In the genomic region with DNA sequence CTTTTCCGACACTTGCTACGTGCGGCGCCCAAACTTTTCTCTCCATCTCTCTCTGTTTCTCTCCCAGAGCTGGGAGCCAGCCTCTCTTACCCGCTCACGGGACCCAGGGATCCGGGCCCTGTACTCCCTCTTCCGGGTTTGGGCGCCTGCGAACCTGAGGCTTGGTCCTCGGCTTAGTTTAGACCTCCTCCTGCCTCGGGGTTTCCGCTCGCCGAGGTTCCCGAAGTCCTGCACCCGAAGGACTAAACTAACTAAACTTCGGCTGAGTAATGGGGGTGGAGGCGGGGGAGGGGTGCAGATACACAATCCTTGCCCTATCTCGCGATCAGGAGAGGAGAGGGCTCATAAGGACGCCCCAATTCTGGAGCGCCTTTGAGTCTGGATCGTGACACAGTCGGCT, we compare ENCODE assay signal across 8 mouse cellular contexts. TPM values are rescaled to one million over a fixed set of nuclear protein-coding genes. Genes with fewer than 3 reads are reported as not detected.
DNase-seq lines count a peak whose midpoint lies in the region; ATAC-seq and TF ChIP-seq lines count a peak whose summit lies in the region.

A gene (minus strand): TSS at position 223 of the 400 bp plus-strand sequence.

- peak within 1 kb of the TSS; percentile 87 for H3K27ac ChIP-seq in left cerebral cortex, adult 2 months
- no peak within 1 kb of the TSS for H3K27ac ChIP-seq in embryonic facial prominence, embryonic 14.5 days (replicated peaks; ENCODE audit: low read depth, low read length)
- H3K27ac ChIP-seq in liver, embryonic 11.5 days (ENCODE audit: low read depth, low read length), result peak within 1 kb of the TSS; percentile 52

- ATAC-seq in embryonic facial prominence, embryonic 14.5 days (ENCODE audit: low read depth), result no peak
- no peak for ATAC-seq in liver, embryonic 11.5 days (replicated peaks; ENCODE audit: low FRiP score)
- no peak for ATAC-seq in CD4-positive, CD25-positive, alpha-beta regulatory T cell, adult 4 months
- ATAC-seq in inflammation-experienced regulatory T-cells, adult 6 months, result no peak

- no peak for TF ChIP-seq CTCF in left cerebral cortex, adult 2 months (IDR thresholded peaks at IDR 0.05)

- H3K9me3 ChIP-seq in embryonic facial prominence, embryonic 14.5 days (ENCODE audit: control insufficient read depth, low read length), result no peaks in the 10 kb centered on the region
- H3K9me3 ChIP-seq in liver, embryonic 11.5 days (ENCODE audit: control insufficient read depth, low read length), result no peaks in the 10 kb centered on the region

- DNase-seq in left cerebral cortex, adult 2 months (ENCODE audit: extremely low spot score in 1 of 2, low spot score in 2 of 2), result no peak
- DNase-seq in left cerebral cortex, adult 11 months (ENCODE audit: low spot score), result no peak
- DNase-seq in embryonic facial prominence, embryonic 14.5 days (ENCODE audit: low spot score), result no peak
- DNase-seq in kidney, adult 18-20 months, result peak; percentile 71
- DNase-seq in liver, embryonic 11.5 days (ENCODE audit: low spot score), result peak; percentile 49
- DNase-seq in thymus, postnatal 0 days (ENCODE audit: low spot score), result no peak

- intact Hi-C loops in left cerebral cortex, adult 2 months (cut with DNase I), result loop anchor here (2.0 to 5.0 kb wide), 5 partner anchors 37 to 743 kb away; no protein-coding TSS in a partner anchor

- 0% methylated on average over 22 of the region's 25 CpGs for WGBS in embryonic facial prominence, embryonic 14.5 days
- under 1% methylated on average over 25 of the region's 25 CpGs for WGBS in liver, embryonic 11.5 days

- H3K4me2 ChIP-seq in embryonic facial prominence, embryonic 14.5 days (ENCODE audit: low read depth, low read length), result peak within 1 kb of the TSS; percentile 86
- H3K4me2 ChIP-seq in liver, embryonic 11.5 days, result peak within 1 kb of the TSS; percentile 69

- peak within 1 kb of the TSS; percentile 52 for H3K4me3 ChIP-seq in left cerebral cortex, adult 2 months
- peak within 1 kb of the TSS; percentile 50 for H3K4me3 ChIP-seq in embryonic facial prominence, embryonic 14.5 days (ENCODE audit: low read depth, low read length)
- peak within 1 kb of the TSS; percentile 56 for H3K4me3 ChIP-seq in liver, embryonic 11.5 days (ENCODE audit: low read depth, low read length)

- no peaks in the 10 kb centered on the region for H3K4me1 ChIP-seq in embryonic facial prominence, embryonic 14.5 days (ENCODE audit: control insufficient read depth, insufficient read depth, low read length)
- H3K4me1 ChIP-seq in liver, embryonic 11.5 days (replicated peaks; ENCODE audit: control insufficient read depth, insufficient read depth, low read length), result no peaks in the 10 kb centered on the region; the same call in none of the 2 replicates

- H3K9ac ChIP-seq in embryonic facial prominence, embryonic 14.5 days (ENCODE audit: low read depth, low read length), result peak within 1 kb of the TSS; percentile 70
- peak within 1 kb of the TSS; percentile 20; the same call in 1 of the 2 replicates for H3K9ac ChIP-seq in liver, embryonic 11.5 days (ENCODE audit: low read depth, low read length)

- peaks cover 96% of the 10 kb centered on the region for H3K27me3 ChIP-seq in embryonic facial prominence, embryonic 14.5 days (replicated peaks; ENCODE audit: control insufficient read depth, insufficient read depth, low read length)
- H3K27me3 ChIP-seq in liver, embryonic 11.5 days (replicated peaks; ENCODE audit: control insufficient read depth, insufficient read depth, low read length), result peaks cover 98% of the 10 kb centered on the region

- no peaks in the 10 kb centered on the region for H3K36me3 ChIP-seq in embryonic facial prominence, embryonic 14.5 days (ENCODE audit: control insufficient read depth, insufficient read depth, low read length)
- no peaks in the 10 kb centered on the region for H3K36me3 ChIP-seq in liver, embryonic 11.5 days (ENCODE audit: control insufficient read depth, insufficient read depth, low read length)

RNA-seq across cellular contexts. Expression of the gene that starts here (rescaled TPM):
- 10 to 100 TPM; 11.5 to 11.6 TPM for total RNA-seq in left cerebral cortex, adult 2 months (2021)
- 1.2 and 1.3 TPM in 2 replicates for polyA plus RNA-seq in embryonic facial prominence, embryonic 14.5 days (2014; fragmentation: Nextera tagmentation; extraction: Ambion mirVana)
- polyA plus RNA-seq in liver, embryonic 11.5 days (2014; fragmentation: Nextera tagmentation; extraction: Ambion mirVana), result 2.4 and 2.6 TPM in 2 replicates
- polyA plus RNA-seq in thymus, postnatal 0 days (2015; fragmentation: Nextera tagmentation; extraction: Ambion mirVana), result 0.03 TPM in 1 of 2 replicates, not detected in the other
- polyA plus RNA-seq in CD4-positive, CD25-positive, alpha-beta regulatory T cell, adult 4 months (2017; shearing (Covaris generic)), result not detected
- polyA plus RNA-seq in inflammation-experienced regulatory T-cells, adult 6 months (2017; shearing (Covaris generic)), result not detected

Comparison
In these comparisons a context has a peak if more than half of its experiments do, and no peak if none do; other contexts are left out.
1. DNase-seq: peak in kidney, adult 18-20 months (single experiment) and liver, embryonic 11.5 days (single experiment); none in left cerebral cortex, adult 2 months (0 of 2), left cerebral cortex, adult 11 months (single experiment), embryonic facial prominence, embryonic 14.5 days (single experiment) and thymus, postnatal 0 days (single experiment).
2. Peak in every context shown above with its lines, with median percentiles within 50 percentile points of each other: H3K4me3 ChIP-seq.